18 mouse cellular contexts compared by ENCODE assay signal in the genomic region with DNA sequence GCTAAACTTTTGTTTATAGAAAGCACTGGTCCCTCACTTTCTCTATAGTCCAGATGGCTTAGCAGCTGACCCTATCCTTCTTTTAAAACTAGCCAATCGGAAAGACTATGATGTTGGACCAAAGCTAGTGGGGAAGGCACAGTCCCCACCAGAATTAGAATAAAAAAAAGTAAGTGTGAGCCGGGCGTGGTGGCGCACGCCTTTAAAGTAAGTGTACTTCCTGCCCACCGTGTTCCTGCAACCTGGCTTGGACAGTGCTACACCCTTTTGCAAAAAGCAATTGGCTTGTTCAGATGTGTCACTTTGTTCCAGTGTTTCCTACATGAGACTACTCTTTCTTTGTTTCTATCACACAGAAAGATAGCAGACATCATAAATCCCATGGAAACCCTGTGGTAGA.
"Had no signal": no experiment of that assay in that cellular context is flagged by ENCODE, and none has a peak within 500 bp of the region (broad histone marks: within the 10 kb centered on the region; RNA-seq: fewer than 3 reads in every experiment).

No protein-coding gene starts in this region.

- H3K9me3 ChIP-seq: midbrain, embryonic 10.5 days; neural tube, embryonic 13.5 days; neural tube, embryonic 15.5 days had no signal

- DNase-seq: lung, adult 18-20 months; lung, embryonic 14.5 days; lung, postnatal 10 days; lung, postnatal 4 days; midbrain, embryonic 14.5 days; retina, postnatal 1 day; right cerebral cortex, adult 18-20 months; right cerebral cortex, postnatal 25 days; right cerebral cortex, postnatal 4 days; spleen, adult 18-20 months; thymus, adult 18-20 months; thymus, postnatal 14 days; thymus, postnatal 36 days had no signal

- ATAC-seq: midbrain, embryonic 16.5 days had no signal

- H3K4me1 ChIP-seq: midbrain, embryonic 10.5 days; neural tube, embryonic 13.5 days; neural tube, embryonic 15.5 days had no signal

- H3K27ac ChIP-seq: midbrain, embryonic 10.5 days; neural tube, embryonic 13.5 days; neural tube, embryonic 15.5 days had no signal

- H3K27me3 ChIP-seq: neural tube, embryonic 13.5 days; neural tube, embryonic 15.5 days had no signal

- H3K36me3 ChIP-seq: neural tube, embryonic 13.5 days; neural tube, embryonic 15.5 days had no signal

- H3K4me3 ChIP-seq: midbrain, embryonic 10.5 days; myocyte; neural tube, embryonic 13.5 days; neural tube, embryonic 15.5 days had no signal

- H3K4me2 ChIP-seq: lung, embryonic 14.5 days; neural tube, embryonic 13.5 days; neural tube, embryonic 15.5 days had no signal

- H3K9ac ChIP-seq: lung, embryonic 14.5 days; neural tube, embryonic 13.5 days; neural tube, embryonic 15.5 days had no signal
